Mouse (Mus musculus) intestine, embryonic 14.5 days (tissue): Measurements from ENCODE around the gene Slc25a1. TPM values are rescaled to one million over a fixed set of nuclear protein-coding genes. Genes with fewer than 3 reads are reported as not detected.

ENCODE experiments used
- ATAC-seq: fragments of 200-750 bp; cut with Nextera tagmentation; replicated peaks from 2 replicates; pipeline ENCODE4 v1.8.0; 2017; ENCODE audit warnings: low read depth, moderate number of reproducible peaks, moderate TSS enrichment, moderate library complexity; ENCODE audit not compliant: low FRiP score, low TSS enrichment
- DNase-seq: peaks from one replicate; pipeline ENCODE4 v3.0.0-alpha.2; 2018; ENCODE audit warnings: low spot score
- H3K27ac ChIP-seq: fragments of 300-500 bp; sonication (generic); 2 replicates; pipeline ENCODE4 v1.5.1; 2014; ENCODE audit warnings: low read depth, mild to moderate bottlenecking, control low read depth
- H3K27me3 ChIP-seq: fragments of 300-500 bp; sonication (generic); replicated peaks from 2 replicates; pipeline ENCODE4 v1.6.1; 2014; ENCODE audit warnings: low read length, control low read depth; ENCODE audit not compliant: control insufficient read depth, insufficient read depth
- H3K36me3 ChIP-seq: fragments of 300-500 bp; sonication (generic); 2 replicates; pipeline ENCODE4 v1.6.1; 2014; ENCODE audit warnings: low read length, control low read depth; ENCODE audit not compliant: control insufficient read depth, insufficient read depth
- H3K4me1 ChIP-seq: fragments of 300-500 bp; sonication (generic); replicated peaks from 2 replicates; pipeline ENCODE4 v1.6.1; 2014; ENCODE audit warnings: low read length, control low read depth, mixed read lengths; ENCODE audit not compliant: control insufficient read depth, insufficient read depth
- H3K4me2 ChIP-seq: fragments of 300-500 bp; sonication (generic); 2 replicates; pipeline ENCODE4 v1.6.1; 2014; ENCODE audit warnings: low read length
- H3K4me3 ChIP-seq: fragments of 300-500 bp; sonication (generic); 2 replicates; pipeline ENCODE4 v1.5.1; 2014; ENCODE audit warnings: low read depth, low read length, control low read depth, mixed read lengths
- H3K9ac ChIP-seq: fragments of 300-500 bp; sonication (generic); 2 replicates; pipeline ENCODE4 v1.6.1; 2014; ENCODE audit warnings: mild to moderate bottlenecking, low read length
- H3K9me3 ChIP-seq: fragments of 300-500 bp; sonication (generic); 2 replicates; pipeline ENCODE4 v1.6.1; 2016; ENCODE audit warnings: low read length, control low read depth; ENCODE audit not compliant: control insufficient read depth
- WGBS: fragments of 180-500 bp; shearing (Covaris S2); extraction: QIAGEN DNeasy Blood & Tissue Kit; methylation state at CpG from one replicate; pipeline ENCODE4 v1.1.7; 2014; 5-methylcytosine and 5-hydroxymethylcytosine counted together
- polyA plus RNA-seq: library from polyadenylated mRNA; unstranded; fragments of >200 nt; fragmentation: Nextera tagmentation; extraction: Ambion mirVana; gene quantifications from 2 replicates; pipeline ENCODE4 v1.2.1, GENCODE M21; 2014

The Slc25a1 gene
- polyA plus RNA-seq, 1 experiment from 2014 or later, result 142 TPM

DNA sequence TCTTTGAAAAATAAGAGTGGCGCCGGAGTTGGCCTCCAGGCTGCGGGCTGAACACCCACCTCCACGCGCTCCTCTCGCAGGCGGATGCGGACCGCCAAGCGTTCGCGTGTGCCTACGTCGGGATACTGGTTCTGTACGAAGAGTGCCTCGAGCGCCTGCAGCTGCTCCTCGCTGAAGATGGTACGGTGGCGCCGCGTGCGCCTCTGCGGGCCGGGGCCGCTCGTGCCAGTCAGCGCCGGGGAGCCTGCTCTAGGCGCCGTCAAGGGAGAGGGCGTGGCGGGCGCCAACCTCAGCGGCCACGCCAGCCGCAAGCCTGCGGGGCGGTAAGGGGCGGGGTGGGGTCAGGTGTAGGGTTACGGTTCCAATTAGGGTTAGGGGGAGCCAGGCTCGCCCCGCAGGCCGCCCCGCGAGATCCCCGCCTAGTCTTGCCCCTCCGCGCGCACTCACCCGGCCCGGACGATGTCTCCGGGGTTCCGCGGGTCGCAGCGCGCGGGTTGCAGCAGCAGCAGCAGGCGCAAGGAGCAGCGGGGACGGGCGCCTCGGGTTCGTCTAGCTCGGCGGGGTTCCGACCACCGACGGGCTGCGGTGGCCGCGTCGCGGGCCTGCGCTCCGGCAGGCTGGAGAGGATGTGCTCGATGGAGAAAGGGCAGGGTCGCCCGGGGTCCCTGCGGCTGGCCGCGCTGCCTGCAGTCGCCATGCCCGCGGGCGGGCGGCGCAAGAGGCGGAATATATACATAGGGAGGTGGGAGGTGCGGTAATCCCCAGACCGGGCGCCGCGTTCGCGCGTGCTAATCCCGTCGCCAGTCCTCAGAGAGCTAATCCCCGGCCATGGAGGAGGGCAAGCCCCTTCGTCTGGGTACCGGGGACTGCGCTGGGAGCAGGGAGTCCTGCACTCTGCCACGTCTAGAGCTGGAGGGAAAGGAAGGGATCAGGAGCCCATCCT, 13.4 kb downstream of the Slc25a1 start, which contains the start of gene Gsc2:
Gene Gsc2 (minus strand): TSS at position 753 of the 943 bp plus-strand sequence.
- under 1% methylated on average over 79 of the region's 106 CpGs for WGBS
- Histone ChIP-seq H3K27ac (no peak within 1 kb of the TSS), H3K4me3 (peak within 1 kb of the TSS; percentile 34), H3K9ac (0 out of 2 replicates have a peak within 1 kb of the TSS, but pooled peaks have one; percentile 27), H3K4me1 (peaks cover 14% of the 10 kb centered on the region), H3K4me2 (peak within 1 kb of the TSS; percentile 67), H3K27me3 (peaks cover 70% of the 10 kb centered on the region), H3K9me3 (no peaks in the 10 kb centered on the region), H3K36me3 (no peaks in the 10 kb centered on the region)
- DNase-seq (peak; percentile 65), ATAC-seq (peak; percentile 47; the same call in 1 of the 2 replicates)

DNA sequence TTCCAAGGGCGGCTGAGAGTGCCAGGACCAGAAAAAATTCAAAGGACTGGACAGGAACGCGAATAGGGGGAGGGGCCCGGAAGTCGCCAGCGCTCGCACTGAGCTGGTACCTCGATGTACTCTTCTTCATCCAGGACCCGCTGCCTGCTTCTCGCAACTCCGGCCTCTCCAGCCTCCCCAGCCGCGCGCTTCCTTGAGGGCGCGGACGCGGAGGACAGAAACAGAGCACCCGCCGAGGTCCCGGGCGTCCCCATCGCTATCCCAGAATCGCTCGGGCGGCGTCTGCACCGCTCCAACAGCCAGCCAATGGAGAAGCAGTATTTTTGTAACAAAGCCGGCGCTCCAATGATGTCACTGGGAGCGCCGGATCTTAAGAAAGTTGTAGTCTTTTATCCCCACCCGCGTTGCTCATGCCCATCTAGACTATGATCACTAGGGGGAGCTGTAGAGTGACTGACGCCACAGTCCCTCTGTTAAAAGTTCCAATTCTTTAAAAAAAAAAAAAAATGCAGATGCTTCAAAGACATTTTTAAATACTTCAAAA, 16.9 kb downstream of the Slc25a1 start, which contains the start of gene Ess2:
Gene Ess2 (minus strand): TSS at position 297 of the 544 bp plus-strand sequence.
- peak; percentile 93 for DNase-seq
- peak; percentile 92 for ATAC-seq
- peak within 1 kb of the TSS; percentile 50 for H3K4me3 ChIP-seq
- H3K36me3 ChIP-seq, result peaks cover 33% of the 10 kb centered on the region
- peak within 1 kb of the TSS; percentile 57 for H3K9ac ChIP-seq
- peaks cover 14% of the 10 kb centered on the region for H3K4me1 ChIP-seq
- under 1% methylated on average over 35 of the region's 35 CpGs for WGBS
- H3K4me2 ChIP-seq, result peak within 1 kb of the TSS; percentile 95
- H3K9me3 ChIP-seq, result no peaks in the 10 kb centered on the region
- H3K27ac ChIP-seq, result no peak within 1 kb of the TSS
- H3K27me3 ChIP-seq, result peaks cover 45% of the 10 kb centered on the region

DNA sequence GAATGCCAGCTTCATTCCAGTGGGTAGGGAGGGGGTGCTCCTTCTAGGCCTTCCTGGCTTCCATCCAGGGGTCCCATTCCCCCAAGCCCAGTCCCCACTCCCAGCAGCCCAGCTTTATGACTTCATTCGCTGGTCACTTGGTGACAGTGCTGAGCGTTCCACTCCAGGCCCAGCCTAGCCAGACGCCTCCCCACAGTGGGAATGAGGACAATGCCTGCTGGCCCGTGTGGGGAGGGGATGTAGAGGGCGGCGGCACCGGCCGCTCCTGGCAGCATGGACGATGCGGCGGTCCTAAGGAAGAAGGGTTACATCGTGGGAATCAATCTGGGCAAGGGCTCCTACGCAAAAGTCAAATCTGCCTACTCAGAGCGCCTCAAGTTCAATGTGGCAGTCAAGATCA, 29.6 kb downstream of the Slc25a1 start, which contains the start of the genes Dgcr2 and Tssk2:
Gene Dgcr2 (minus strand): TSS at position 101 of the 400 bp plus-strand sequence.
Gene Tssk2 (plus strand): TSS at position 176 of the 400 bp plus-strand sequence.
- H3K4me2 ChIP-seq, result no peak within 1 kb of the TSS
- no peak within 1 kb of the TSS for H3K27ac ChIP-seq
- no peaks in the 10 kb centered on the region for H3K9me3 ChIP-seq
- no peaks in the 10 kb centered on the region for H3K4me1 ChIP-seq
- ATAC-seq (no peak), DNase-seq (no peak)
- H3K36me3 ChIP-seq, result peaks cover 41% of the 10 kb centered on the region
- H3K9ac ChIP-seq, result no peak within 1 kb of the TSS
- H3K27me3 ChIP-seq, result no peaks in the 10 kb centered on the region
- 90% methylated on average over 14 of the region's 14 CpGs for WGBS
- no peak within 1 kb of the TSS for H3K4me3 ChIP-seq

DNA sequence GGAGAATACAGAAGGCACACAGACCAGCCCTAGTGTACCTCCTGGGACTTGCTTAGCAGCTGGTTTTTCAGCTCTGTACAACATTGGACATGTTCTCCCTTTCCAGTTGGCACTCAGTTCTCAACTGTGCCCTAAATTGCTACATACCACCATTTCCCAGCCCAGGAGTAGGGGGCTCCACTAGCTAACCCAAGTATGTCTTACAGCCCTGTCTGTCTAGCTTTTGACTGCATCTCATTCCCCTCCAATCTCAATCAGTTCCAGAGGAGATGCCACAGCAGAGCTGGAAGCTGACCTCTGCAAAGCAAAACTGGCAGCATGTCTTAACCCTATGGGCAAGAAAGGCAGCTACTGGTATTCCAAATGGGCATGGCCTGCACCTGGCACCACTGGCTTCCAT, 31.9 kb downstream of the Slc25a1 start:
- H3K27ac ChIP-seq, result no peak overlapping the region
- no peaks in the 10 kb centered on the region for H3K27me3 ChIP-seq
- no peak overlapping the region for H3K4me2 ChIP-seq
- no peak overlapping the region for H3K4me3 ChIP-seq
- H3K9ac ChIP-seq, result no peak overlapping the region
- ATAC-seq, result no peak
- H3K4me1 ChIP-seq, result peaks cover 9% of the 10 kb centered on the region
- H3K9me3 ChIP-seq, result no peaks in the 10 kb centered on the region
- no peak for DNase-seq
- peaks cover 18% of the 10 kb centered on the region for H3K36me3 ChIP-seq

DNA sequence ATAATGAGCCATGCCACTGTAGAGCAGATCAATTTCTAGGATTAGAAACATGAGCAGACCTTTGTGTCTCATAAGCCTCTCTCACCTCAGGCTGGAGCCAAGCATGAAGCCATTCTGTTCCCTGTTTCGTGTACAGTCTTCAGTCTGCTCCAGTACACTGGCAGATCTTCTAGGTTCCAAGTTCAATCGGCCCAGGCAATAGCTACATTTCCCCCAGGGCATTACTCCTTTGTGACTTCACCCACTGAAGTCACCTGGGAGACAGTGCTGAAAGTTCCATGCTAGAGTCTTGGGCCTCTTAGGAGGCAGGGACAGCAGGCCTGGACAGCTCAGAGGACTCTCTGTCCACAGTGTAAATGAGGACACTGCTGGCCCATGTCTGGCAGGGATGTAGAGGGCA, 34.1 kb downstream of the Slc25a1 start, which contains the start of gene Tssk1:
Gene Tssk1 (plus strand): TSS at position 301 of the 400 bp plus-strand sequence.
- Histone ChIP-seq H3K27ac (no peak within 1 kb of the TSS), H3K9ac (no peak within 1 kb of the TSS), H3K36me3 (no peaks in the 10 kb centered on the region; the same call in 1 of the 2 replicates), H3K4me2 (no peak within 1 kb of the TSS), H3K9me3 (no peaks in the 10 kb centered on the region), H3K27me3 (no peaks in the 10 kb centered on the region), H3K4me3 (no peak within 1 kb of the TSS), H3K4me1 (peaks cover 19% of the 10 kb centered on the region)
- no peak for DNase-seq
- ATAC-seq, result no peak
- WGBS, result 82% methylated on average over 2 of the region's 2 CpGs

DNA sequence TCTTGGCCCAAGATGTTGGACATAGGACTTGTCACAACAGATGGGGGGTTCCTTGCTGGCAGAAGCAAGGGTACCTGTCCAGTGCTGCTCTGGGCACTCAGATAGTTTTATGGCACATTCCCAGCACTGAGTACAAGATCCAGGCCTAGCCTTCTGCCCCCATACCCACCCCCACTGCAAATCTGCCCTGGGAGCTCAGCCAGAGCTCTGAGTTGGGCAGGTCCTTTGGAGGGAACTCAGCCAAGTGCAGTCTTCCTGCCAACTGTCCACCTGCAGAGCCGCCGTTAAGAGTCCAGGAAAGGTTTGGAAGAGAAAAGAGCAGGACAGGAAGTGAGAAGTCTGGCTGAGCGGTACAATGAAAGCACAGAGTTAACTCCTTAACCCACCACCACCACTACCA, 35.4 kb downstream of the Slc25a1 start:
- ATAC-seq (no peak), DNase-seq (no peak)
- Histone ChIP-seq H3K4me2 (no peak overlapping the region), H3K27me3 (no peaks in the 10 kb centered on the region), H3K36me3 (no peaks in the 10 kb centered on the region), H3K9ac (no peak overlapping the region), H3K9me3 (no peaks in the 10 kb centered on the region), H3K4me3 (no peak overlapping the region; the same call in 1 of the 2 replicates), H3K4me1 (peaks cover 19% of the 10 kb centered on the region), H3K27ac (no peak overlapping the region)
- 45% methylated on average over 3 of the region's 3 CpGs for WGBS

DNA sequence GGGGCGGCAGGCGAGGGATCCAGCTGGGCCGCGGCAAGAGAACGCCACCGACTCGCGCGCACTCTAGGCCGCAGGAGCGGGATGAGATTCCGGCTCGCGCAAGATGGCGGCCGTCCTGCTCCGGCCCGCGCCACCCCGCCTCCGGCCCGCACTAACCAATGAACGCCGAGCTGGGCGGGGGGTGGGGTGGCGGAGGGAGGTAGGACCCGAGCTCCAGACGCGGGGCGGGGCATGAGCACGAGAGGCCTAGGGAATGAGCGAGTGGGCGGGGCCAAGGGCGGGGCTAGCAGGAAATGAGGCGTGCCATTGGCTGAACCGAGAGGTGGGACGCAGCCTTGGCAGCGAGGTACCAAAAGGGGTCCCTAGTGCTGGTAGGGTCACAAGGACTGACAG, 36.5 kb downstream of the Slc25a1 start, which contains the start of gene Gm20518:
Gene Gm20518 (minus strand): TSS at position 105 of the 393 bp plus-strand sequence.
- 2% methylated on average over 29 of the region's 38 CpGs for WGBS
- Histone ChIP-seq H3K4me2 (peak within 1 kb of the TSS; percentile 58), H3K9me3 (no peaks in the 10 kb centered on the region), H3K9ac (peak within 1 kb of the TSS; percentile 93), H3K4me1 (peaks cover 19% of the 10 kb centered on the region), H3K4me3 (peak within 1 kb of the TSS; percentile 92), H3K27ac (peak within 1 kb of the TSS; percentile 91), H3K36me3 (no peaks in the 10 kb centered on the region), H3K27me3 (no peaks in the 10 kb centered on the region)
- DNase-seq, result peak; percentile 99
- ATAC-seq, result peak; percentile 98

DNA sequence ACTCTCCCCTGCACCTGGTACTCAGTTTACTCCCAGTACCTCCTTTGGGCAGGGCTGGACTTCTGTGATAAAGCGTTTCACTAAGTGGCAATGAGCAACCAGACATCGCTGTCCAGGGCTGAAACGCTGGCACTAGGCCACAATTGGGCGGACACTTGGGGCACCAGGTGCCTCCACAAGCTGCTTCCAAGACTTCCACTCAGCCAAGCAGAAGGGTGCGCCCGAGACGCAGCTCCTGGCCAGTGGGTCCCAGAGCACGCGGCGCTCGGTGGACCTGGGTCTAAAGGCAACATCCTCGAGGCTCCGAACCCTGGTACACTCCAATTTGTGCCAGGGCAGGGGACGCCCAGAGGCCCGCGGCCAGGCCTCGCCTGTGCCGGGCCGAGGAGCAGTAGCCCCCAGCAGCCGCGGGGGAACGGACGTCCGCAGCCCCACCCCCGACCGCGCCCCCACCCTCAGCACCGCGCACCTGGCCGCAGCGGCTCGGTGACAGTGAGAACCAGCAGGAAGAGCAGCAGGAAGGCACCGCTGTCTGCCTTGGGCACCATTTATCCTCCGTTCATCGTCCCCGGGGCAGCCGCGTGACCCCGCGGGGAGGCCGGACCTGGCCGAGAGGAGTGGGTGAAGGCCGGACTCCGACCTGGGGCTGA, 37.0 kb downstream of the Slc25a1 start:
- ATAC-seq (peak; percentile 76), DNase-seq (peak; percentile 85)
- H3K36me3 ChIP-seq, result 0 out of 2 replicates have a peak, but pooled peaks cover under 1% of the 10 kb centered on the region
- H3K4me1 ChIP-seq, result peaks cover 19% of the 10 kb centered on the region
- under 1% methylated on average over 39 of the region's 44 CpGs for WGBS
- peak overlapping the region; percentile 58 for H3K4me2 ChIP-seq
- peak overlapping the region; percentile 93 for H3K9ac ChIP-seq
- no peaks in the 10 kb centered on the region for H3K27me3 ChIP-seq
- no peaks in the 10 kb centered on the region for H3K9me3 ChIP-seq
- peak overlapping the region; percentile 92 for H3K4me3 ChIP-seq
- peak overlapping the region; percentile 91 for H3K27ac ChIP-seq
